Mouse (Mus musculus): Measurements from ENCODE around the gene Celsr3.

Celsr3 gene

GRCm38 (mm10) chr9:108825820-108826699 lies at the start of gene Celsr3:
TSS of gene Celsr3 (plus strand) at chr9:108826320.
- no peak for DNase-seq

- no peak for DNase-seq
Measured at GRCm38 (mm10) chr9:108776614-108777013, 49.5 kb upstream of the Celsr3 start.

GRCm38 (mm10) chr9:108777276-108777675 lies 48.8 kb upstream of the Celsr3 start:
- no peak for DNase-seq

- peak; percentile 74 for DNase-seq
Measured at GRCm38 (mm10) chr9:108780959-108781358, 45.2 kb upstream of the Celsr3 start.

- no peak for DNase-seq
Measured at GRCm38 (mm10) chr9:108781891-108782290, 44.2 kb upstream of the Celsr3 start.

- no peak for DNase-seq
Measured at GRCm38 (mm10) chr9:108782836-108783547, 43.1 kb upstream of the Celsr3 start.

GRCm38 (mm10) chr9:108783548-108784463 lies 42.3 kb upstream of the Celsr3 start, which contains the start of gene Ip6k2:
TSS of gene Ip6k2 (plus strand) at chr9:108783796.
- peak; percentile 97 for DNase-seq

- DNase-seq, result no peak
Measured at GRCm38 (mm10) chr9:108785416-108785815, 40.7 kb upstream of the Celsr3 start.

- no peak for DNase-seq
Measured at GRCm38 (mm10) chr9:108786494-108786893, 39.6 kb upstream of the Celsr3 start.

- DNase-seq, result no peak
Measured at GRCm38 (mm10) chr9:108787080-108787479, 39.0 kb upstream of the Celsr3 start.

GRCm38 (mm10) chr9:108788713-108789112 lies 37.4 kb upstream of the Celsr3 start:
- DNase-seq, result no peak

- no peak for DNase-seq
Measured at GRCm38 (mm10) chr9:108792307-108792706, 33.8 kb upstream of the Celsr3 start.

GRCm38 (mm10) chr9:108792730-108793129 lies 33.4 kb upstream of the Celsr3 start:
- no peak for DNase-seq

- peak; percentile 81 for DNase-seq
Measured at GRCm38 (mm10) chr9:108795281-108795680, 30.8 kb upstream of the Celsr3 start.

GRCm38 (mm10) chr9:108795762-108796161 lies 30.4 kb upstream of the Celsr3 start:
- peak; percentile 84 for DNase-seq

GRCm38 (mm10) chr9:108796351-108796981 lies 29.7 kb upstream of the Celsr3 start:
- no peak for DNase-seq

- no peak for DNase-seq
Measured at GRCm38 (mm10) chr9:108797477-108797876, 28.6 kb upstream of the Celsr3 start.

GRCm38 (mm10) chr9:108798508-108799075 lies 27.5 kb upstream of the Celsr3 start:
- no peak for DNase-seq

GRCm38 (mm10) chr9:108799564-108799963 lies 26.6 kb upstream of the Celsr3 start:
- no peak for DNase-seq

- no peak for DNase-seq
Measured at GRCm38 (mm10) chr9:108805768-108806167, 20.4 kb upstream of the Celsr3 start.

GRCm38 (mm10) chr9:108806379-108806778 lies 19.7 kb upstream of the Celsr3 start:
- DNase-seq, result no peak

- no peak for DNase-seq
Measured at GRCm38 (mm10) chr9:108806831-108807230, 19.3 kb upstream of the Celsr3 start.
